Mouse (Mus musculus) gastrocnemius, adult 18-20 months (tissue): ENCODE measurements around the gene Pitpnc1. TPM values are rescaled to one million over a fixed set of nuclear protein-coding genes. Genes with fewer than 3 reads are reported as not detected.

Source experiments
- DNase-seq: peaks from one replicate; pipeline ENCODE4 v3.0.0; 2021; ENCODE audit warnings: low spot score
- total RNA-seq, 2 experiments: library from RNA; stranded (reverse); gene quantifications; 2 replicates each; pipeline ENCODE4 v1.2.3; 2021

The Pitpnc1 gene
- total RNA-seq, 2 experiments from 2014 or later = 73.8 to 93.7 TPM

DNA sequence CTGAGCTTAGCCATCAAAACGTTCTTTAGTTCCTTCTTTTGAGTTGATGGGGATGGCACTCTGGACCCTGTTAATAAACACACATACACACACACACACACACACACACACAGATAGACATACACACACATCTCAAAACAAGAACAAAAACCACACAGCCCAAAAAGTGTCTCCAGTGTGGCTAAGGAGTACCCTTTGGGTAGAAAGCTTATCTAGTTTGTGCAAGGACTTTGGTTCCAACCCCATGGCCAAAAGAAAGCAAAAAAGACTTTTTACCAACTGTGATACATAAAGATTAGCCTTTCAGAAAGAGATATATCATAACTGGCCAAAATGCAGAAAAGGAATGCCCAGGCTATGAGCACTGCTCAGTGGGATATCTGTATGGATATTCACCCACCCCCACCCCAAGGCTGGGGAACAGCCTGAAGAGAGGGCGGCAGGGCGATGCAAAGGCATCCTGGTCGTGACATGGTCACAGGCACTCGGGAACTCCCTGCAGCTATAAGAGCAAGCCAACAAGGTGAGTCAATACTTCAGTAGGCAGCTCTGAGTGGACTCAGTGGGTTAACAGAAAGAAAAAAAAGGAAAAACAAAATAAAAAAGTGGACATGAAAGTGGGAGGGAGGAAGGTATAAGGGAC lies 60.3 kb downstream of the Pitpnc1 start:
- no peak for DNase-seq

DNA sequence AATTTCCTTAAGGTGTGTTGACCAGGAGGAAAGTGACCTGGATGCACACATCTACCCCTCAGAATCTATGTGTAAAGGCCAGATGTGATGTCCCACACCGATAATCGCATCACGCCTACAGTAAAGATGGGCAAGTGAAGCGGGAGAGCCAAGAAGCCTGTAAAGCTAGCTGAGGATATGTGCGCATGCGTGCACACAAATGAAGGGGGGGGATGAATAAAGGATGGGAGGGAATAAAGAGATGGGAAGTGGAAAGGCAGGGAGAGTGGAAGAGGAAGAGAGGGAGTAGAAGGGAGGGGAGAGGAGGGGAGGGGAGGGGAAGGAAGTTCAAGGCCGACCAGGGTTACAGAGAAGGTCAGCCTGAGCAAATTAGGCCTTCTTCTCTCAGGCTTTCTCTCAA lies 61.6 kb downstream of the Pitpnc1 start:
- DNase-seq = no peak

DNA sequence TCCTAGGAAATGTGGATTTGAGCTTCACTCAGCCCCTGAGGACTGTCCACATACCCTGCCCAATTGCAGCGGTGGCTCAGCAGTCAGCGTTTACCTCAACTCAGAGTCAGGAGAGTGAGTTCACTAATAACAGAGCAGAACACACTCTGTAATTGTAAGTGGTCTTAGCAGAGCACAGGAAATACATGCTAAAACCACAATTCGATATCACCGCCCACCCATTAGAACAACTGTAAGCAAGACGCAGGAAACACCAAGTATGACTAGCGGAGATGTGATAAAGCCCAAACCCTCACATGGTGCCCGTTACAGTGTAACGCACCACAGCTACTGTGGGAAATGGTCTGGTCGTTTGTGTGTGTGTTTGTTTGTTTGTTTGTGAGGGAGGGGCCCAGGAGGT lies 62.8 kb downstream of the Pitpnc1 start:
- DNase-seq = no peak

DNA sequence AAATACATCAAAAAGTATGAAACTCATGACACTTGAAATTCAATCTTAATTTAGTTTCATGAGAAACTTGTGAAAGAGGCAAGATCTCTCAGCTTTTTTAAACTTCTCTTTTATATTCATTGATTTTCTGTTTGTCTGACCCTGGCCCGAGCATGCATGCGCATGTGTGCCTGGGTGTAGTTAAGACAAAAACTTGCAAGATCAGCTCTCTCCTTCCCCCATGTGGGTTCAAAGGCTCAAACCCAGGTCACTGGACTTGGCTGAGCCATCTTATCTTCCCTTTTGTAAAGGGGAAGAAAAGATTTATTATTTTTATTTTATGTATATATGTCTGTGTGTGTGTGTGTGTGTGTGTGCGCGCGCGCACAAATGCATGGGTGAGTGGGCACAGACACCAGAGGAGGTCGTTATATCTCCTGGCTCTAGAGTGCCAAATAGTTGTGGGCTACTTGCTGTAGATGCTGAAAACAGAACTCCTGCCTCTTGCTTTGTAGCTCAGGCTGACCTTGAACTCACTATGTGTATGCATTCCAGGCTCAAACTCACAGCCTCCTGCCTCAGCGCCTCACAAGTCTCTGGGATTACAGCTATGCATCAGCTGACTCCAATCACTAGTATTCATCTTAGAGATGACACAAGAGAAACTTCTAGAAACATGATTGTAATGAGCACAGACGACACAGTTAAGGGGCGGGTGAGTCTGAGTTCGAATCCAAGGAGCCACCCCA lies 64.7 kb downstream of the Pitpnc1 start:
- no peak for DNase-seq

DNA sequence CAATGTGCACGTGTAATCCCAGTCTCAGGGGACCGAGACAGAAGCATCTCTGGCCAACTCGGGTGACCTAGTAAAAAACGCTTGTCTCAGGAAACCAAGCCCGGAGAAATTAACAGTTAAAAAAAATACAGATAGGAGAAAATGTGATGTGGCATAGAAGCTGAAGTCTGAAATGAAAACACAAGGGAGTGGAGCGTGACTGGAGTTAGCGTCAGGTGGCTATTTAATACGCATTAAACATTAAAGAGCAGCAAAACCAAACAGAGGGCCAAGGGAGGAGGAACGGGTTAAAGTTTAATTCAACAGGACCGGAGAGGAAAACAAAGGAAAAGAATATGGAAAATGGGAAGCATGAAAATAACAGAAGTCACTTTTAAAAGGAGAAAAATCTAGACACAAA lies 67.2 kb downstream of the Pitpnc1 start:
- no peak for DNase-seq

DNA sequence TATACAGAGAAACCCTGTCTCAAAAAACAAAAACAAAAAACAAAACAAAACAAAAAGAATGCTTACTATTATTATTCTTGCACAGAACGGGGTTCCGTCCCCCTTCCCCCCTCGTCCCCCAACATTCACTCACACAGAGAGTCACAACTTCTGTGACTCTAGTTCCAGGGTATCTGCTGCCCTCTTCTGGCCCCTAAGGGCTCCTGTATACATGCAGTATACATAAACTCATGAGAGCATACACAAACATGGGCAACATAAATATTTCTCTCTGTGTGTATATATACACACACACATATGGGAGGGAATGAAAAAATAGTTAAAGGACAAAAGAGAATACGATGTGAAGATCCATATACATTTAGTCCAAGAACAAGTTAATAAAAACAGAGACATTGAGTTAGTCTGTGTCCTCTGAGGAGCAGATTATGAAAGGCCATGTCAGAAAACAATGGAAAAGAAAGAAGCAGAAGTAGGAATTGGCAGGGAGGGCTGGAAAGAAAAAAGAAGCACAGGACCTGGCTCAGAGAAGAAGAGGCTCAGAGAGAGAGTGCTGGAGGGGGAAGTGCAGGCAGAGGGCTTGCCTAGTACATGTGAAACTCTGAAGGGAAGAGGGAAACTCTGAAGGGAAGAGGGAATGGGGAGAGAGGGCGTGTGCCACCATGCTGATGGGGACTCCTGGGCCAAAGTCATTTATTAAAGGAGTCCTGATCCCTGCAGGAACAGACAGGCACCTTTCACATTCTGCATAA lies 68.5 kb downstream of the Pitpnc1 start:
- DNase-seq = no peak

DNA sequence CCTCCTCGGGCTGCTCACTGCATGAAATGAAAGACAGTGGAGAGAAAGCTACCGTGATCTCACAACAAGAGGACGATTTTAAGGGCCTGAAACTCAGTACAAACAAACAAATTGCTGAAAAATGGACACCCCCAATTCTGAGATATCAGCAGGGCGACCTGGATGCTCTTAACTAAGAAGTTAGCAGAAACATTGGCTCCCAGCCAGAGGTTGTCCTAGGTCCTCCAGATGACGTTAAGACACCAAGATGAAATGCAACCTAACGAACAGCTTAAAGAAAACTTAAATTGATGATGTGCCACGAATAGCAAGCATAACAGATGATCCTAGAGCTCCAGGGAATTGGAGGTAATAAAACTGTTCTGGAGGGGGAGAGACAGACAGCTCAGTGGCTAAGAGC lies 69.7 kb downstream of the Pitpnc1 start:
- no peak for DNase-seq

DNA sequence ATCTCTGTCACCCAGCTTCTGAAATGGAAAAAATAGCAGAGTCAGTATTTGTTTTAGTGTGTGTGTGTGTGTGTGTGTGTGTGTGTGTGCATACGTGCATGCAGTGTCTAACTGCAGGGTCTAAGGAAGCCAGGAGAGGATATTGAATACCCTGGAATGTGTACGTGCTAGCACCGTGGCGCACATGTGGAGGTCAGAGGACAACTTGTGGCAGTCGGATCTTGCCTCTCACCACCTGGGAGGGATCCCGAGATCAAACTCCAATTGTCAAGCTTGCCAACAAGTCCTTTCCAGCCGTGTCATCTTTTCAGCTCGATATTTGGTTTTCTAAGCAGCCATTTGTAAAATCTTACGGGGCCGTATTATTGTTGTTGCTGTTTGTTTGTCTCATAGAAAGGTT lies 70.5 kb downstream of the Pitpnc1 start:
- DNase-seq = no peak

DNA sequence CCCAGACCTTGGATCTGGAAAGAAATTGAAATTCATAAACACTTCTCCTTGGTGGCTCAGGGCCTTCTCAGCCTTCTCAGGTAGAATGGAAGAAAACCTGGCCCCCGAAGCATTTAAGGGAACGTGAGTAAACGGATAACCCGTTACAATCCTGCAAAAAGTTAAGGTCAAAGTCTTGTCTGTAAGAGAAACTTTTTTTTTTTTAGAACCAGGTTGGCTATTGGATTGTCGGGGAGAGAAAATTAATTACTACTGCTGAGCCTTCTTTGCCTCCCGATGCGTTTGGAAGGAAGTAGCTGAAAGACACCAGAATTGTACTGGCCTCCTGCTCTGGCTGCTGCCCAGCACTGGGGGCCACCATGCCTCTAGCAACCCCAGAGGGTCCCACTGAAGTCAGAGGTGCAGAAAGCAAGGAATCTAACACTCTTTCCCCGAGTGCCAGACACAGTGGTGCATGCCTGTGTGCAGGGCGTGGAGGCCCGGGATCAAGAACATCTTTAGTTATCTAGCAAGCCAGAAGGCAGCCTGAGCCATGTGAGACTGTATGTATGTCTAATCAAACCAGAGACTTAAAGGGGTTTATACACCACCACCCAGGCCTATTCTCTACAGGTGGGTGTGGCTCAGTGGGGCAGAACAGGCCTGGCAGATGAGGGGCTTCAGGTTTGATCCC lies 73.0 kb downstream of the Pitpnc1 start:
- DNase-seq = no peak

DNA sequence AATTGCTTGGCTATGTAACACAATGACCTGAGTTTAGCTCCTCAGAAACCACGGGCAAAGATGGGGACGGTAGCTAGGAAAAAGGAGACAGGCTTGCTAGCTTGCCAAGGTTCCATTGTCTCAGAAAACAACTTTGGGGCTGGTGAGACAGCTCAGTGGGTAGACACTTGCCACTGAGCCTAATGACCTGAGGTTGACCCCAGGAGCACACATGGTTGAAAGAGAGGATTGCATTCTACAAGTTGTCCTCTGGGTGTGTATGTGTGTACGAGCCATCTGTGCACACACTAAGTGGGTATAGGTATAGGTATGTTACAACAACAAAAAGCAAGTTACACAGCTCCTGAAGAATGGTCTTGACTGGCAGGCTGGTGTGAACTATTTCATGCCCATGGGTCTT lies 76.3 kb downstream of the Pitpnc1 start:
- DNase-seq = no peak

DNA sequence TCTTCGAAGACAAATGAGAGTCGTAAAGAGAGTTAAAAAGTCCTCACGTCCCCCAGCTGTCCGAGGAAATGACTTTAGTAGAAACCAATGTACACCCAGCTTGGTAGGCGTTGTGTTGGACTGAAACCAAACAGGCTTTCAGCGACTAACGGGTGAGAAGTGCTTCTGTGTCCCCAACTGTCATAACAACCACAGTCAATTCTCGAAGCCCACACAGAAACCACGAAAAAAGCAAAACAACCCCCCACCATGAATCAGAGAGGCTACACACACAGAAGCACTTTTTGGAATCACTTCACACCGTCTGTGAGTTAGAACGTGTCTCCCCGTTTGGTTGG lies 76.7 kb downstream of the Pitpnc1 start:
- DNase-seq = no peak

DNA sequence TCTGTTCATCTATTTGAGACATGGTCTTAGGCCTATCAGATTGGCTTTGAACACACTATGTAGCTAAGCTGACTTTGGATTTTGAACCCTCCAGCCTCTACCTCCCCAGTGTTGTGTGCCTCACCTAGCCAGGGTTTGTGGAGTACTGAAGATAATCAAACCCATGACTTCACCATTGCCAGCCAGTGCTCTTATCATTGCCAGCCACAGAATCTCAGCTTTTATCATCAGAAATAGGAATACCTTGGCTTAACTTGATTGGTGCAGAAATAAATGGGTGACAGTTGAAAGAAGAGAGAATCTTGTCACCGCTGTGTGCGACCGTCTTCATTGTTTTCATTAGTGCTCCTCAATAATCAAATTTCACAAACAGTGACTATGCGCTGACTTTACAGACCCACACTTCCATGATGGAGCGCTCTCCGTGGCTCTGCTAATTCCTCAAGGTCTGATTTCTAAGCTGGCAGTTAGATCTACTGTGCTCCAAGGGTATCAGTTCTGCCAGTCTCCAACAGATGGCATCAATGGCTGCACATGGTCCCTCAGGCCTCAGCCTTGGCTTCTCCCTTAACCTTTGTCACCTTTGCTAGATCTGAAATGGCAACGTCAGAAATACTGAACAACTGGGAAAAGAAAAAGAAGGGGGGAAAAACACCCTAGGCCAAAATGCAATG lies 77.2 kb downstream of the Pitpnc1 start:
- peak; percentile 27 for DNase-seq

DNA sequence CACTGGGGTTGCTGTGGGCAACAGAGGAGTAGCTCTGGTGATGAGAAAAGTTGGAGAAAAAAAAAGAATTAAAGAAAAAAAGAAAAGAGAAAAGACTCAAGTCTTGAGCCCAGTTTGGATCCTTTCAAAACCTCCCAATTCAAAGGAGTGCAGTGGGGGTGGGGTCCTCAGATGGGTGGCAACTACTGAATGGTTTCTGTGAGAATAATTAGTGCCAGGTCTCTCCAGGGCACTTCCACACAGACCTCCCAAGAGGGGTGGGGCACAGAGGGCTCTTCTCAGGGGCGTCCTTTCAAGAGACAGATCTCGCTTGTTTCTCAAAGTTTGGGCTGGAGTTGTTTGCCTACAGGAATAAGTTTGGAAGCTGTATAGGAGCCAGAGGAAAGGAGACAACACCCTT lies 80.0 kb downstream of the Pitpnc1 start:
- DNase-seq = no peak

DNA sequence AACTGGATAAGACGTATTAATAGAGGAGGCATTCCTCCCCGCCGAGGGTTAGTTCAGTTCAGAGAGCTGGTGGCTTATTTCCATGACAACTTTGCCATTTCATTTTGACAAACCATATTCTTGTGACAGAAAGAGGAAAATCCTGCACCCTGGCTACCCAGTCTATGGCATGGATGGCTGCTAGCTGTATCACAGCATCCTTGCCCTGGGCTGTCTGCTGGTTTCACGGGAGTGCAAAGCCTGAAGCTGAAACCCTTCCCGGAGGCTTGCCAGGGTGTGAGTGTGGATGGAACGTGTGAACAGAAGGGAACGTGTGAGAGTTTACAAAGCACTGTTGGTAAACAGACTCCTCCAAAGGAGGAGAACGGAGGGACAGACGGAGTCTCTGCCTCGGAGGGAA lies 80.5 kb downstream of the Pitpnc1 start:
- DNase-seq = no peak

DNA sequence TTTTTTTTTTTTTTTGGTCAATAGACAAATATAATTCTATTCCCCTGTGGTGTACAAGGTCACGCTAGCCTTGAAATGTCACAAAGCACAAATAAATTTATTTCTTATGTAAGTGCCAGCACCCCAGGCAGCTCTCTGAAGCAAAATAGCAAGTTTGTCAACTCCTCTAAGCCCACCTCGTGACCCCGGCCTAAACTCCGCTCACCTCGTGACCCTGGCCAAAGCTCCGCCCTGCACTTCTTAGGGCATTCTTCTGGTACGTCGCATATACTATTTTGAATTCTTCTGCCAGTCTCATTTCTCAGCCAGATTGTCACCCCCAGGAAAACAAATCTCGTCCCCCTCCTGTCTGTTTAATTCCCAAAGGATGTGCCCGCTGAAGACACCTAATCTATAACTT lies 84.0 kb downstream of the Pitpnc1 start:
- no peak for DNase-seq

DNA sequence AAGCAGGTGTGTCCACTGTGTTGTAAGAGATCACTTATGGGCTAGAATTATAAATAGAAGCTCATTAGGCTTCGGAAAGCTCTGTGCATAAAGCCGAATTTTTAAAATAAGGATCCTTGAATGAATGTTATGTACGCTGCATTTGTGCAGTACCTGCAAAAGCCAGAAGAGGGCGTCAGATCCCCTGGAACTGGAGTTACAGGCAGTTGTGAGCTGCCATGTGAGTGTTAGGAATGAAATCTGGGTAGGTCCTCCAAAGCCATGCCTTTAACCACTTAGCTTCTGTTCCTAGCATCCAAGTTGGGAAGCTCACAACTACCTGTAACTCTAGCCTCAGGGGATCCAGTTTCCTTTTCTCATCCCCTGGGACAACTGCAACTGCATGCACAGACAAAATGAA lies 85.2 kb downstream of the Pitpnc1 start:
- DNase-seq = peak; percentile 48

DNA sequence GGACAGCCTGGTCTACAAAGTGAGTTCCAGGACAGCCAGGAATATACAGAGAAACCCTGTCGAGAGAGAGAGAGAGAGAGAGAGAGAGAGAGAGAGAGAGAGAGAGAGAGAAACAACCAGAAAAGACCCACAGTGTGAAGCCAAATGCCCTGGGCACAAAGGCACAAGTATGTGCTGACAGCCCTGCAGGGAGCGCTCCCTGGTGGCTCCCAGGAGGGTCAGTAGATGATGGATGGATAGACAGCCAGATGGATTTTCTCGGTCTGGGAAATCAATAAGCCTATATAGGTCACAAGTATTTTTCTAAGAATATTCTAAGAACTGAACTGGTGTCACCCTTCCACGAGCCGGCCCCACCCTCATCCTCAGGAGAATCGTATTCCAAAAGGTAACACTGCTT lies 86.5 kb downstream of the Pitpnc1 start:
- no peak for DNase-seq

DNA sequence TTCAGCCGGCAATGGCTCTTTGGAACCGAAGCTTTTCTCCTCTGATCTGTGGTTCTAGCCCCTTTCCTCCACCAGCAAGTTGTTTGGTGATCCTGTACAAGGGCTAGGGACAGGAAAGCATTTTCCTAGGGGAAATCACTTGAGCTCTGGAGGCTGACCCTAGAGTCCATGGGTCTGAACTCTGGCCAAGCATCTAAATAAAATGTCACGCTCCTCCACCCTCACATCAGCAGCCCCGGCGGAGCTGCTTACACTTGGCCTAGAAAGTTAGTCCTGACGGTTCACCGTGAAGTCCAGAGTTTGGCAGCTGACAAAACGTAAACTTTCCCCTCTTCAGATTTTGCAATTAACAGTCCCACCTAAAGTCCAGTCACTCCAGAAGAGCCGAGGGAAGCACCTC lies 90.5 kb downstream of the Pitpnc1 start:
- DNase-seq = no peak

DNA sequence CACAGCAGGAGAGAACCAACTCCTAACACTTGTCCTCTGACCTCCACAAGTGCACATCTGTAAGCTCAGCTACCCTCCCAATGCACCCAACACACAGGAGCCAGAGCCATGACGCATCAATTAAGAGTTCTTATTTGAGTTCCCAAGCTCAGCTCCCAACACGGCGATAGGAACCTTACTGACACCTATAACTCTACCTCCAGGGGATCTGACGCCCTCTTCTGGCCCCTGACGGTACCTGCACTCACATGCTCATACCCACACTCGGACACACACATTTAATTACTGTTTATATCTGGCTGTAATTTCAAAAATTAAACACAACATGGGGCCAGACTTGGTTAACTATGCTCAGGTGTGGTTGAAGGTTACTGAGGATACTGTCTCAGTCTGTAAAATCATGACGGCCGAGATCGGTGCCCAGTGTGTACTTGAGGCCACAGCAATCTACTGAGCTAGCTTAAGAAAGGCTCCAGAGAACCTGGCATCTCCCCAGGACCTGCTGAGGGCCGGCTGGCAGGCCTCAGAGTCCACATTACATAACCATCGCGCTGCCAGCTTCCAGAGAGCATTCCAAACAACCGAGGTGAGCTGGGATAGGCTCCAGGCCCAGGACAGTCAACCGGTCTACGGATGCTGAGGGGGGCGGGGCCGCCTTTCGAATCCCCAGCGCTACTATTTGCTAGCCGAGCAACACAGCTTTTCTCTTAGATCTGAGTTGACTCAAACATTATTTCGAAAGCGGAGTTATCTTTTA lies 91.2 kb downstream of the Pitpnc1 start:
- peak; percentile 76 for DNase-seq

DNA sequence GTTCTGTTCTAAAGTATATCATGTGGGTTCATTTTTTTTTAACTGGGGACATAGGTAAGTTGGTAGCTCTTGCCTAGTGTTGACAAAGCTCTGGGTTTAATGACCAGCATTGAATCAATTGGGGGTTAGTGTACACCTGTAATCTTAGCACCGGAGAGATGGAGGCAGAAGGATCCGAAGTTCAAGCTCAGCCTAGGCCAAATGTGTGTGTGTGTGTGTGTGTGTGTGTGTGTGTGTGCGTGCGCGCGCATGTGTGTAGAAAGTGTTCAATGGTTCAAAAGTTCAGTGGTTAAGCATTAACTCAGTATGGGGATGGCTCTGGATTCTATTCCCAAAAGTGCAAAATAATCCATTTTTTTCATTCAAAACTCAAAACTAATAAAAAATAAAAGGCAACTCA lies 93.2 kb downstream of the Pitpnc1 start:
- DNase-seq = no peak

DNA sequence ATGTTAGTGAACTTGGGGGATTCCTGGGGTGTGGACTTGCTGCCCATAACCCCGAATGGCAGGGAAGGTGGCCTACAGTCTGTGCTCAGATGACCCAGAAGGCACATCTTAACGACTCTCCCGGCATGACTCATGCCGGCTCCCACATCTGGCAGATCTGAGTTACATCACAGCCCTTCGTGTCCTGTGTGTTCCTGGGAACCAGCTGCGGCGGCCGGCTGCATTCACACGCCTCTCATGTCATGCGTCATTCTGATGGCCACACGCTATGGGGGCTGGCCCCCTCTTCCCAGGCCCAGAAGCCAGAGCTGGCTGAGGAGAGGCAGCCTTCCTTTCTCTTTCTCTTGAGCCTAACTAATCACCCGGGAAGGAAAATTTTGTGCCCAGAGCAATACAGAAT lies 94.2 kb downstream of the Pitpnc1 start:
- DNase-seq = peak; percentile 72
